Mouse (Mus musculus): Measurements from ENCODE around the gene Defb15. TPM values are rescaled to one million over a fixed set of nuclear protein-coding genes. Genes with fewer than 3 reads are reported as not detected.
"Not testable (repeated sequence)": the region's sequence is repeated elsewhere in the genome, so short reads cannot be mapped to it uniquely, and the experiment has no call there.

Gene Defb15
- polyA plus RNA-seq, 1 experiment, result not detected

DNA sequence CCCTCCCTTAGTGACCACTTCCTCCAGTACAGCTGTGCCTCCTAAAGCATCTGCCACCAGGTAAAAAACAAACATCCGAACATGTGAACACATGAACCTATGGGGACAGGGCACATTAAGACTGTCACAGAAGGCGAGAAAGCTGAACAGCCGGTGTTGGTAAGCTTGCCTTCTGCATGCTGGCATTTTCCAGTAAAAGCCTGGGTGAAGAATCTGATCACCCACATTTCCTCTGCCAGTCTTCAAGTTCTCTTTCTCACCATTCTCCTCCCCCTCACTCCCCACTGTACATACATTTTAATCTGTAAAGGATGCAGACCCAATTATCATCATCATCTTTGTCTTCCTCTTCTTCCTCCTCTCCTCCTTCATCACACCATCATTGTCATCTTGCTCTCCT lies 16.9 kb downstream of the Defb15 start:
- no peaks in the 10 kb centered on the region for H3K4me1 ChIP-seq (ENCODE audit: control insufficient read depth, insufficient read depth, low read length)
- TF ChIP-seq CTCF (IDR thresholded peaks at IDR 0.05; ENCODE audit: low read depth, low read length) (no peak), POLR2A (IDR thresholded peaks at IDR 0.05; ENCODE audit: borderline replicate concordance, low read depth, low read length) (no peak)
- H3K4me3 ChIP-seq (ENCODE audit: insufficient read depth, low read length), result no peak overlapping the region
- H3K27ac ChIP-seq (ENCODE audit: insufficient read depth, low read depth, low read length), result no peak overlapping the region

DNA sequence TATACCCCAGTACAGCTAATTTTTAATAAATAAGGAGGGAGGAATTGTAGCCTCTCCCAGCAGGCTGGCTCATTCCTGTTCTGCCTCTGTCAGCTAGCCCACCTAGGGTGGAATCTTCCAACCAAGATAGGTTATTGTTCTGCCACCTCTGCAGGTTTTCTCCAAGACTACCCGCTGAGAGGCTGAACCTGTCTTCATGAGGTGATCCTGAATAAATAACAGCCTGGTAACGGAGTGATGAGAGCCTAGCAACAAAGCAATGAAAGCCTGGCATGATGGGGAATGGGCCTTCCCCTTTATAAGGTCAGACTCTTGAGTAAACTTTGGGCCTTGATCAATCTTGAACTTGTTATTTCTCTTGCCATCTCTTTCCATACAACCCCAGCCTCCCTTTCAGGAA lies 20.0 kb downstream of the Defb15 start:
- TF ChIP-seq POLR2A (IDR thresholded peaks at IDR 0.05; ENCODE audit: borderline replicate concordance, low read depth, low read length) (no peak), CTCF (IDR thresholded peaks at IDR 0.05; ENCODE audit: low read depth, low read length) (no peak)
- Histone ChIP-seq H3K4me3 (ENCODE audit: insufficient read depth, low read length) (no peak overlapping the region), H3K4me1 (ENCODE audit: control insufficient read depth, insufficient read depth, low read length) (no peaks in the 10 kb centered on the region), H3K27ac (ENCODE audit: insufficient read depth, low read depth, low read length) (no peak overlapping the region)

DNA sequence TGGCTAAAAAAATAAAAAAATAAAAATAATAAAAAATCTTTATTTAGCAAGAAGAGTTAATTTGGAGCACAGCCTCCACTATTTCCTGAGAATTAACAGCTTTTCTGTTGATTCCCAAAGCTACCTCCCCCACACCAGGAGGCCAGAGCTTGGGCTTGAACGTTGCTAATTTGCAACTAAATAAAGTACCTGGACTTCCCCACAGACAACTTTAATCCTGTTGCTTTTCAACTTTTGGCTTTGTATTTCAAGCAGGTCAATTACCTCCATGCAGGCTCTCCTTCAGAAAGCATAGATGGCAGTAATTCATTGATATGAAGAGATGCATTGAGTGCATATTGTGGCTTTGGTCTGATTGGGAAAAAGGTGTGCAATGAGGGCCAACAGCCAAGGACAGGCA lies 20.6 kb downstream of the Defb15 start:
- TF ChIP-seq POLR2A (IDR thresholded peaks at IDR 0.05; ENCODE audit: borderline replicate concordance, low read depth, low read length) (no peak), CTCF (IDR thresholded peaks at IDR 0.05; ENCODE audit: low read depth, low read length) (no peak)
- no peak overlapping the region for H3K27ac ChIP-seq (ENCODE audit: insufficient read depth, low read depth, low read length)
- H3K4me3 ChIP-seq (ENCODE audit: insufficient read depth, low read length), result no peak overlapping the region
- no peaks in the 10 kb centered on the region for H3K4me1 ChIP-seq (ENCODE audit: control insufficient read depth, insufficient read depth, low read length)

DNA sequence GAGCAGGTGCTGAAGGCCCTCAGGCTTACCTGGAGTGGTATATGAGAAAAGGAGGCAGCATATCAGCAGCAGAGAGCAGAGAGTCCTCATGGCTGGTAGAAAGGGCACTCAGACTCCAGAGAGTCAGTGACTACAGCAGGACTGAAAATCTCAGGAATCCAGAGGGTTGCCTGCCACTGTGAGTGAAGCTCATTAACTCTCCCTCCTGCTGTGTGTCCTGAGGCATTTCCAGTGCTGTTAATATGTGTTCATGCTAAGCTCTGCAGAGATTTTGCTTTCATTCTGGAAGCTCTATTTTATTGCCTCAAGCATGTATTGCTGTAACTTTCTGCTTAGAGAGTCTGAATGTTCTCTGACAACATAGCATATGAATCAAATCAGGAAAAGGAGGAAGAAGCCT lies 26.2 kb downstream of the Defb15 start, which contains the start of gene Defb11:
Gene Defb11 (minus strand): TSS at position 123 of the 400 bp plus-strand sequence.
- not testable (repeated sequence) for H3K4me1 ChIP-seq (ENCODE audit: control insufficient read depth, insufficient read depth, low read length); H3K4me3 ChIP-seq (ENCODE audit: insufficient read depth, low read length); H3K27ac ChIP-seq (ENCODE audit: insufficient read depth, low read depth, low read length)

DNA sequence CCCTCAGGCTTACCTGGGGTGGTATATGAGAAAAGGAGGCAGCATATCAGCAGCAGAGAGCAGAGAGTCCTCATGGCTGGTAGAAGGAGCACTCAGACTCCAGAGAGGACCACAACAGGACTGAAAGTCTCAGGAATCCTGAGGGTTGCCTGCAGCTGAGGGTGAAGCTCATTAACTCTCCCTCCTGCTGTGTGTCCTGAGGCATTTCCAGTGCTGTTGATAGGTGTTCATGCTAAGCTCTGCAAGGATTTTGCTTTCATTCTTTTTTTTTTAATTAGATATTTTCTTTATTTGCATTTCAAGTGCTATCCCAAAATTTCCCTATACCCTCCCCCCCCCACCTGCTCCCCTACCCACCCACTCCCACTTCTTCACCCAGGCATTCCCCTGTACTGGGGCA lies 47.2 kb downstream of the Defb15 start, which contains the start of gene Defb9:
Gene Defb9 (minus strand): TSS at position 101 of the 400 bp plus-strand sequence.
- H3K4me1 ChIP-seq (ENCODE audit: control insufficient read depth, insufficient read depth, low read length); H3K27ac ChIP-seq (ENCODE audit: insufficient read depth, low read depth, low read length); H3K4me3 ChIP-seq (ENCODE audit: insufficient read depth, low read length): not testable (repeated sequence)

Other genes starting within 250 kb of the Defb15 start
- not detected in 2 replicates for gene AY761184, start 229.1 kb downstream of the Defb15 start, polyA plus RNA-seq (2012; ENCODE audit: insufficient read depth, insufficient read length, missing spikeins)
- not detected in 2 replicates for gene Defa24, start 198.2 kb downstream of the Defb15 start, polyA plus RNA-seq (2012; ENCODE audit: insufficient read depth, insufficient read length, missing spikeins)
- gene Defb50, start 109.2 kb downstream of the Defb15 start, polyA plus RNA-seq (2012; ENCODE audit: insufficient read depth, insufficient read length, missing spikeins), result not detected in 2 replicates
- gene Defb2, start 92.8 kb downstream of the Defb15 start, polyA plus RNA-seq (2012; ENCODE audit: insufficient read depth, insufficient read length, missing spikeins), result not detected in 2 replicates
- gene Defb10, start 73.8 kb downstream of the Defb15 start, polyA plus RNA-seq (2012; ENCODE audit: insufficient read depth, insufficient read length, missing spikeins), result not detected in 2 replicates
- not detected in 2 replicates for gene Defb9, start 47.3 kb downstream of the Defb15 start, polyA plus RNA-seq (2012; ENCODE audit: insufficient read depth, insufficient read length, missing spikeins)
- not detected in 2 replicates for gene Defb11, start 26.3 kb downstream of the Defb15 start, polyA plus RNA-seq (2012; ENCODE audit: insufficient read depth, insufficient read length, missing spikeins)
- gene Defb35, start 5.6 kb upstream of the Defb15 start, polyA plus RNA-seq (2012; ENCODE audit: insufficient read depth, insufficient read length, missing spikeins), result not detected in 2 replicates
- gene Defb13, start 14.1 kb upstream of the Defb15 start, polyA plus RNA-seq (2012; ENCODE audit: insufficient read depth, insufficient read length, missing spikeins), result not detected in 2 replicates
- gene Fam90a1a, start 26.0 kb upstream of the Defb15 start, polyA plus RNA-seq (2012; ENCODE audit: insufficient read depth, insufficient read length, missing spikeins), result not detected in 2 replicates
- gene Ccdc70, start 37.1 kb upstream of the Defb15 start, polyA plus RNA-seq (2012; ENCODE audit: insufficient read depth, insufficient read length, missing spikeins), result not detected in 2 replicates
- gene Atp7b, start 127.6 kb upstream of the Defb15 start, polyA plus RNA-seq (2012; ENCODE audit: insufficient read depth, insufficient read length, missing spikeins), result 0.12 TPM in 1 of 2 replicates, not detected in the other
- 7.7 and 9.3 TPM in 2 replicates for gene Alg11, start 128.0 kb upstream of the Defb15 start, polyA plus RNA-seq (2012; ENCODE audit: insufficient read depth, insufficient read length, missing spikeins)
- not detected in 2 replicates for gene Nek5, start 192.3 kb upstream of the Defb15 start, polyA plus RNA-seq (2012; ENCODE audit: insufficient read depth, insufficient read length, missing spikeins)
- gene Nek3, start 233.7 kb upstream of the Defb15 start, polyA plus RNA-seq (2012; ENCODE audit: insufficient read depth, insufficient read length, missing spikeins), result 2.6 and 2.9 TPM in 2 replicates